Mouse (Mus musculus): Measurements from ENCODE around the gene Ifitm1. TPM values are rescaled to one million over a fixed set of nuclear protein-coding genes. Genes with fewer than 3 reads are reported as not detected.

Ifitm1 gene
- 69.2 and 79.8 TPM in 2 replicates for polyA plus RNA-seq (2012; rRNA removed; ENCODE audit: low replicate concordance)

GRCm38 (mm10) chr7:140966921-140967320 lies at the start of gene Ifitm1:
Gene Ifitm1 (plus strand): TSS chr7:140967221.

GRCm38 (mm10) chr7:140920418-140921029 lies 46.5 kb upstream of the Ifitm1 start, which contains the start of gene Nlrp6:
Gene Nlrp6 (plus strand): TSS chr7:140920902.

GRCm38 (mm10) chr7:140941222-140942051 lies 25.6 kb upstream of the Ifitm1 start, which contains the start of gene Pgghg:
Gene Pgghg (plus strand): TSS chr7:140941391.

GRCm38 (mm10) chr7:140949824-140950530 lies 17.0 kb upstream of the Ifitm1 start, which contains the start of gene Ifitm5:
Gene Ifitm5 (minus strand): TSS chr7:140950291.

GRCm38 (mm10) chr7:140955758-140956555 lies 11.1 kb upstream of the Ifitm1 start, which contains the start of the genes Gm45717 and Ifitm2:
Gene Gm45717 (minus strand): TSS chr7:140955937.
Gene Ifitm2 (minus strand): TSS chr7:140955987.

GRCm38 (mm10) chr7:141010593-141010992 lies 43.6 kb downstream of the Ifitm1 start, which contains the start of gene Ifitm3:
Gene Ifitm3 (minus strand): TSS chr7:141010770.

GRCm38 (mm10) chr7:141017824-141018223 lies 50.8 kb downstream of the Ifitm1 start, which contains the start of gene Ifitm6:
Gene Ifitm6 (minus strand): TSS chr7:141017924.

Other genes starting within 250 kb of the Ifitm1 start
- gene Cyp2e1, start 203.5 kb upstream of the Ifitm1 start, polyA plus RNA-seq (2012; rRNA removed; ENCODE audit: low replicate concordance), result 0.25 and 0.65 TPM in 2 replicates
- gene Syce1, start 179.4 kb upstream of the Ifitm1 start, polyA plus RNA-seq (2012; rRNA removed; ENCODE audit: low replicate concordance), result not detected in 2 replicates
- gene Zfp941, start 145.0 kb upstream of the Ifitm1 start, polyA plus RNA-seq (2012; rRNA removed; ENCODE audit: low replicate concordance), result 0.02 TPM in 1 of 2 replicates, not detected in the other
- 70.0 and 92.2 TPM in 2 replicates for gene Urah, start 132.2 kb upstream of the Ifitm1 start, polyA plus RNA-seq (2012; rRNA removed; ENCODE audit: low replicate concordance)
- gene Scgb1c1, start 121.7 kb upstream of the Ifitm1 start, polyA plus RNA-seq (2012; rRNA removed; ENCODE audit: low replicate concordance), result not detected in 2 replicates
- not detected in 2 replicates for gene Odf3, start 119.4 kb upstream of the Ifitm1 start, polyA plus RNA-seq (2012; rRNA removed; ENCODE audit: low replicate concordance)
- not detected in 2 replicates for gene Gm45785, start 110.9 kb upstream of the Ifitm1 start, polyA plus RNA-seq (2012; rRNA removed; ENCODE audit: low replicate concordance)
- 66.8 and 79.2 TPM in 2 replicates for gene Ric8a, start 110.3 kb upstream of the Ifitm1 start, polyA plus RNA-seq (2012; rRNA removed; ENCODE audit: low replicate concordance)
- gene Bet1l, start 109.6 kb upstream of the Ifitm1 start, polyA plus RNA-seq (2012; rRNA removed; ENCODE audit: low replicate concordance), result 11.4 and 14.3 TPM in 2 replicates
- gene Psmd13, start 85.3 kb upstream of the Ifitm1 start, polyA plus RNA-seq (2012; rRNA removed; ENCODE audit: low replicate concordance), result 44.5 and 51.9 TPM in 2 replicates
- 23.5 and 27.7 TPM in 2 replicates for gene Sirt3, start 84.9 kb upstream of the Ifitm1 start, polyA plus RNA-seq (2012; rRNA removed; ENCODE audit: low replicate concordance)
- 3.8 and 7.2 TPM in 2 replicates for gene Cox8b, start 66.8 kb upstream of the Ifitm1 start, polyA plus RNA-seq (2012; rRNA removed; ENCODE audit: low replicate concordance)
- 71.9 and 89.3 TPM in 2 replicates for gene Nlrp6, start 46.3 kb upstream of the Ifitm1 start, polyA plus RNA-seq (2012; rRNA removed; ENCODE audit: low replicate concordance)
- gene Pgghg, start 25.8 kb upstream of the Ifitm1 start, polyA plus RNA-seq (2012; rRNA removed; ENCODE audit: low replicate concordance), result 17.9 and 19.5 TPM in 2 replicates
- gene Ifitm5, start 16.9 kb upstream of the Ifitm1 start, polyA plus RNA-seq (2012; rRNA removed; ENCODE audit: low replicate concordance), result 1.1 and 1.3 TPM in 2 replicates
- not detected in 2 replicates for gene Gm45717, start 11.3 kb upstream of the Ifitm1 start, polyA plus RNA-seq (2012; rRNA removed; ENCODE audit: low replicate concordance)
- gene Ifitm2, start 11.2 kb upstream of the Ifitm1 start, polyA plus RNA-seq (2012; rRNA removed; ENCODE audit: low replicate concordance), result 322 and 327 TPM in 2 replicates
- gene Ifitm3, start 43.5 kb downstream of the Ifitm1 start, polyA plus RNA-seq (2012; rRNA removed; ENCODE audit: low replicate concordance), result 90.0 and 119 TPM in 2 replicates
- gene Ifitm6, start 50.7 kb downstream of the Ifitm1 start, polyA plus RNA-seq (2012; rRNA removed; ENCODE audit: low replicate concordance), result 0.75 and 2.8 TPM in 2 replicates
- gene Gm17387, start 61.9 kb downstream of the Ifitm1 start, polyA plus RNA-seq (2012; rRNA removed; ENCODE audit: low replicate concordance), result not detected in 2 replicates
- 12.4 and 24.8 TPM in 2 replicates for gene B4galnt4, start 93.9 kb downstream of the Ifitm1 start, polyA plus RNA-seq (2012; rRNA removed; ENCODE audit: low replicate concordance)
- gene Pkp3, start 111.0 kb downstream of the Ifitm1 start, polyA plus RNA-seq (2012; rRNA removed; ENCODE audit: low replicate concordance), result 124 and 153 TPM in 2 replicates
- gene Sigirr, start 133.4 kb downstream of the Ifitm1 start, polyA plus RNA-seq (2012; rRNA removed; ENCODE audit: low replicate concordance), result 36.7 and 51.6 TPM in 2 replicates
- 63.8 and 73.8 TPM in 2 replicates for gene Ano9, start 150.6 kb downstream of the Ifitm1 start, polyA plus RNA-seq (2012; rRNA removed; ENCODE audit: low replicate concordance)
- 22.2 and 35.2 TPM in 2 replicates for gene Ptdss2, start 155.2 kb downstream of the Ifitm1 start, polyA plus RNA-seq (2012; rRNA removed; ENCODE audit: low replicate concordance)
- gene Rnh1, start 205.6 kb downstream of the Ifitm1 start, polyA plus RNA-seq (2012; rRNA removed; ENCODE audit: low replicate concordance), result 101 and 118 TPM in 2 replicates
- gene Hras, start 226.8 kb downstream of the Ifitm1 start, polyA plus RNA-seq (2012; rRNA removed; ENCODE audit: low replicate concordance), result 42.6 and 50.0 TPM in 2 replicates
- gene Lrrc56, start 226.9 kb downstream of the Ifitm1 start, polyA plus RNA-seq (2012; rRNA removed; ENCODE audit: low replicate concordance), result 6.5 and 9.6 TPM in 2 replicates
- 9.3 and 10.1 TPM in 2 replicates for gene Lmntd2, start 246.9 kb downstream of the Ifitm1 start, polyA plus RNA-seq (2012; rRNA removed; ENCODE audit: low replicate concordance)
- 141 and 227 TPM in 2 replicates for gene Rassf7, start 248.6 kb downstream of the Ifitm1 start, polyA plus RNA-seq (2012; rRNA removed; ENCODE audit: low replicate concordance)

Measured in duodenum, adult 2 months (tissue).